Comparison of ENCODE assay signal across 19 mouse cellular contexts in the genomic region with DNA sequence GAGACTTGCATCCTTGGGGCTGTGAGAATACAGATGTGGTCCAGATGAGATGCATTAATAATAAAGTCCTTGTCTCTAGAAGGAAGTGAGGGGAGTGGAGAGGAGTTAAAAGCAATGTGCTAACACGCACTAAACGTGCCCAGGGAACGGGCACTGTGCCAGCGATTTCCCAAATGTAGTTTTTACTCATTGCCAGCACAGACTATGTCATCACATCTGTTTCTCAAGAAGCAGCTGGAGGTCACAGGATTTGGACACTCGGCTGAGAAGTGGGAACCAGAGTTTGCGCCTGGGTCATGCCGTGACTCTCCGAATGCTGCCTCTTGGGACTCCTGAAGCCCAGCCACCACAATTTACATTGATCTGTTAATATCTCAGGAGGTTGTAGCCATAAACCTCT. TPM values are rescaled to one million over a fixed set of nuclear protein-coding genes. Genes with fewer than 3 reads are reported as not detected.
A peak's percentile ranks its signal among the peaks of the same experiment; 100 is the strongest.
DNase-seq lines count a peak whose midpoint lies in the region; ATAC-seq and TF ChIP-seq lines count a peak whose summit lies in the region.
"Had no signal": no experiment of that assay in that cellular context is flagged by ENCODE, and none has a peak within 500 bp of the region (broad histone marks: within the 10 kb centered on the region; RNA-seq: fewer than 3 reads in every experiment).

No protein-coding gene starts in this region.

- no peak overlapping the region for H3K4me2 ChIP-seq in limb, embryonic 14.5 days (replicated peaks; ENCODE audit: low read depth, low read length, severe bottlenecking)
- H3K4me2 ChIP-seq in stomach, postnatal 0 days (replicated peaks; ENCODE audit: low read depth) = no peak overlapping the region
- H3K4me2 ChIP-seq: limb, embryonic 12.5 days; midbrain, embryonic 12.5 days had no signal

- no peak for TF ChIP-seq POLR2A in limb, embryonic 14.5 days (IDR thresholded peaks at IDR 0.05; ENCODE audit: borderline replicate concordance, extremely low read depth, insufficient read depth, insufficient read length)

- no peak overlapping the region for H3K4me3 ChIP-seq in limb, embryonic 14.5 days (replicated peaks; ENCODE audit: low read length)
- no peak overlapping the region for H3K4me3 ChIP-seq in limb, embryonic 10.5 days
- H3K4me3 ChIP-seq in stomach, postnatal 0 days (ENCODE audit: low read depth, low read length) = no peak overlapping the region
- H3K4me3 ChIP-seq: heart, embryonic 10.5 days; limb, embryonic 12.5 days; midbrain, embryonic 12.5 days; myocyte had no signal

- H3K9me3 ChIP-seq in limb, embryonic 14.5 days (ENCODE audit: control insufficient read depth, low read length) = no peaks in the 10 kb centered on the region
- no peaks in the 10 kb centered on the region for H3K9me3 ChIP-seq in limb, embryonic 10.5 days (replicated peaks)
- no peaks in the 10 kb centered on the region for H3K9me3 ChIP-seq in stomach, postnatal 0 days (ENCODE audit: control insufficient read depth, low read length)
- H3K9me3 ChIP-seq: heart, embryonic 10.5 days; limb, embryonic 12.5 days; midbrain, embryonic 12.5 days had no signal

- no peak for TF ChIP-seq CTCF in stomach, postnatal 0 days (IDR thresholded peaks at IDR 0.05; ENCODE audit: low read depth)

- no peak overlapping the region for H3K27ac ChIP-seq in limb, embryonic 14.5 days (replicated peaks; ENCODE audit: low read depth, low read length)
- H3K27ac ChIP-seq in limb, embryonic 10.5 days = no peak overlapping the region
- H3K27ac ChIP-seq in stomach, postnatal 0 days (replicated peaks) = no peak overlapping the region
- H3K27ac ChIP-seq: heart, embryonic 10.5 days; hindbrain, postnatal 0 days; limb, embryonic 12.5 days; midbrain, embryonic 12.5 days had no signal

- no peaks in the 10 kb centered on the region for H3K36me3 ChIP-seq in limb, embryonic 14.5 days (ENCODE audit: control insufficient read depth, insufficient read depth, low read length)
- no peaks in the 10 kb centered on the region for H3K36me3 ChIP-seq in limb, embryonic 10.5 days
- no peaks in the 10 kb centered on the region for H3K36me3 ChIP-seq in stomach, postnatal 0 days (ENCODE audit: control insufficient read depth, insufficient read depth, low read length)
- H3K36me3 ChIP-seq: heart, embryonic 10.5 days; limb, embryonic 12.5 days; midbrain, embryonic 12.5 days had no signal

- TF ChIP-seq EP300 in stomach, postnatal 0 days (optimal IDR thresholded peaks at IDR 0.05) = no peak

- H3K27me3 ChIP-seq in limb, embryonic 14.5 days (ENCODE audit: control insufficient read depth, insufficient read depth, low read length) = 0 out of 2 replicates have a peak, but pooled peaks cover 4% of the 10 kb centered on the region
- peaks cover 24% of the 10 kb centered on the region for H3K27me3 ChIP-seq in limb, embryonic 10.5 days (ENCODE audit: low read depth, poor library complexity, severe bottlenecking)
- H3K27me3 ChIP-seq in stomach, postnatal 0 days (ENCODE audit: control insufficient read depth, insufficient read depth, low read length) = no peaks in the 10 kb centered on the region

- ATAC-seq in limb, embryonic 14.5 days (ENCODE audit: low FRiP score, low read depth) = no peak
- ATAC-seq in cerebellum, adult (ENCODE audit: insufficient number of reproducible peaks, low FRiP score, low TSS enrichment) = no peak
- ATAC-seq in stomach, postnatal 0 days (ENCODE audit: low FRiP score, low TSS enrichment) = no peak
- ATAC-seq: hindbrain, postnatal 0 days had no signal

- DNase-seq in limb, embryonic 14.5 days (ENCODE audit: low spot score) = peak; percentile 26
- no peak for DNase-seq in limb, embryonic 10.5 days (ENCODE audit: low spot score)
- DNase-seq in MN1 (ENCODE audit: low spot score) = peak; percentile 56
- DNase-seq in adrenal gland, postnatal 14 days = peak; percentile 82
- DNase-seq in lung, postnatal 14 days = peak; percentile 20
- DNase-seq in stomach, postnatal 0 days (ENCODE audit: low spot score) = no peak
- DNase-seq in natural killer cell, adult 2 months (ENCODE audit: low spot score in 2 of 2) = no peak
- DNase-seq: cerebellum, adult 8-10 months; gastrocnemius, postnatal 10 days; heart, postnatal 14 days; kidney, adult 8-10 months; layer of hippocampus, postnatal 36 days; thymus, adult 2 months had no signal

- no peak overlapping the region for H3K9ac ChIP-seq in limb, embryonic 14.5 days (ENCODE audit: low read depth, low read length, severe bottlenecking)
- no peak overlapping the region for H3K9ac ChIP-seq in stomach, postnatal 0 days (ENCODE audit: low read length)
- H3K9ac ChIP-seq: limb, embryonic 12.5 days; midbrain, embryonic 12.5 days had no signal

- 70% methylated on average over 8 of the region's 8 CpGs for whole genome bisulfite sequencing in limb, embryonic 14.5 days
- WGBS in limb, embryonic 10.5 days = 91% methylated on average over 8 of the region's 8 CpGs
- WGBS in stomach, postnatal 0 days = 69% methylated on average over 8 of the region's 8 CpGs

- H3K4me1 ChIP-seq in limb, embryonic 14.5 days (ENCODE audit: control insufficient read depth, insufficient read depth, low read length) = no peaks in the 10 kb centered on the region
- peaks cover 5% of the 10 kb centered on the region for H3K4me1 ChIP-seq in limb, embryonic 10.5 days
- no peaks in the 10 kb centered on the region for H3K4me1 ChIP-seq in stomach, postnatal 0 days (replicated peaks; ENCODE audit: control insufficient read depth, insufficient read depth)

RNA-seq across cellular contexts. Expression of a gene that starts 29.8 kb away (rescaled TPM):
- polyA plus RNA-seq in limb, embryonic 14.5 days (2012; rRNA removed) = 2.1 and 2.2 TPM in 2 replicates
- polyA plus RNA-seq in limb, embryonic 14.5 days (2014; fragmentation: Nextera tagmentation; extraction: Ambion mirVana) = 1.4 and 2.1 TPM in 2 replicates
- 0.85 and 1.4 TPM in 2 replicates for polyA plus RNA-seq in limb, embryonic 10.5 days (2016; fragmentation: Nextera tagmentation; extraction: Ambion mirVana)
- total RNA-seq in adrenal gland, postnatal 14 days (2021) = 2.8 and 4.1 TPM in 2 replicates
- polyA plus RNA-seq in stomach, postnatal 0 days (2015; fragmentation: Nextera tagmentation; extraction: Ambion mirVana) = 0.27 TPM in 2 replicates

RNA-seq across cellular contexts. Expression of a gene that starts 34.4 kb away (rescaled TPM):
- 29.7 and 31.3 TPM in 2 replicates for polyA plus RNA-seq in limb, embryonic 14.5 days (2012; rRNA removed)
- 35.4 and 36.2 TPM in 2 replicates for polyA plus RNA-seq in limb, embryonic 14.5 days (2014; fragmentation: Nextera tagmentation; extraction: Ambion mirVana)
- 1.0 and 1.8 TPM in 2 replicates for polyA plus RNA-seq in limb, embryonic 10.5 days (2016; fragmentation: Nextera tagmentation; extraction: Ambion mirVana)
- 39.8 and 79.2 TPM in 2 replicates for total RNA-seq in adrenal gland, postnatal 14 days (2021)
- polyA plus RNA-seq in stomach, postnatal 0 days (2015; fragmentation: Nextera tagmentation; extraction: Ambion mirVana) = 412 and 435 TPM in 2 replicates

Comparison
In these comparisons a context has a peak if more than half of its experiments do, and no peak if none do; other contexts are left out.
1. DNase-seq: peak in limb, embryonic 14.5 days (single experiment), MN1 (single experiment), adrenal gland, postnatal 14 days (single experiment) and lung, postnatal 14 days (single experiment); none in limb, embryonic 10.5 days (single experiment), stomach, postnatal 0 days (single experiment) and natural killer cell, adult 2 months (0 of 2).
2. RNA of a gene that starts 34.4 kb away (polyA plus RNA-seq): 412 to 435 TPM in stomach, postnatal 0 days; 29.7 to 36.2 TPM in limb, embryonic 14.5 days and 1.0 to 1.8 TPM in limb, embryonic 10.5 days; every median in the first group is over 10 times any median in the second.